Mouse (Mus musculus) hindbrain, embryonic 13.5 days (tissue): ENCODE measurements at regions not wholly inside any gene's neighbourhood (a gene's known extent, or its start where the extent isn't known, plus 50 kb on each side); places are given as distances from the start of the nearest gene placed in this dataset.

Experiments
- ATAC-seq: fragments of 200-750 bp; cut with Nextera tagmentation; 2 replicates; pipeline ENCODE4 v1.8.0; 2017; ENCODE audit warnings: moderate TSS enrichment; ENCODE audit not compliant: low FRiP score
- H3K27ac ChIP-seq: fragments of 300-500 bp; sonication (generic); 2 replicates; pipeline ENCODE4 v1.5.1; 2015; ENCODE audit warnings: inconsistent platforms, mild to moderate bottlenecking, moderate library complexity
- H3K27me3 ChIP-seq: fragments of 300-500 bp; sonication (generic); 2 replicates; pipeline ENCODE4 v1.6.1; 2015; ENCODE audit warnings: mild to moderate bottlenecking, inconsistent platforms
- H3K36me3 ChIP-seq: fragments of 300-500 bp; sonication (generic); 2 replicates; pipeline ENCODE4 v1.6.1; 2015; ENCODE audit warnings: mild to moderate bottlenecking, inconsistent platforms
- H3K4me1 ChIP-seq: fragments of 300-500 bp; sonication (generic); replicated peaks from 2 replicates; pipeline ENCODE4 v1.6.1; 2015; ENCODE audit warnings: inconsistent platforms
- H3K4me2 ChIP-seq: fragments of 300-500 bp; sonication (generic); 2 replicates; pipeline ENCODE4 v1.6.1; 2015; ENCODE audit warnings: inconsistent platforms, mild to moderate bottlenecking, moderate library complexity
- H3K4me3 ChIP-seq: fragments of 300-500 bp; sonication (generic); 2 replicates; pipeline ENCODE4 v1.5.1; 2015; ENCODE audit warnings: mild to moderate bottlenecking, inconsistent platforms
- H3K9ac ChIP-seq: fragments of 300-500 bp; sonication (generic); 2 replicates; pipeline ENCODE4 v1.6.1; 2015; ENCODE audit warnings: mild to moderate bottlenecking, inconsistent platforms
- H3K9me3 ChIP-seq: fragments of 300-500 bp; sonication (generic); 2 replicates; pipeline ENCODE4 v1.6.1; 2016; ENCODE audit warnings: inconsistent platforms
- WGBS: fragments of 180-500 bp; shearing (Covaris S2); methylation state at CpG from one replicate; pipeline ENCODE4 v1.1.7; 2015; 5-methylcytosine and 5-hydroxymethylcytosine counted together

DNA sequence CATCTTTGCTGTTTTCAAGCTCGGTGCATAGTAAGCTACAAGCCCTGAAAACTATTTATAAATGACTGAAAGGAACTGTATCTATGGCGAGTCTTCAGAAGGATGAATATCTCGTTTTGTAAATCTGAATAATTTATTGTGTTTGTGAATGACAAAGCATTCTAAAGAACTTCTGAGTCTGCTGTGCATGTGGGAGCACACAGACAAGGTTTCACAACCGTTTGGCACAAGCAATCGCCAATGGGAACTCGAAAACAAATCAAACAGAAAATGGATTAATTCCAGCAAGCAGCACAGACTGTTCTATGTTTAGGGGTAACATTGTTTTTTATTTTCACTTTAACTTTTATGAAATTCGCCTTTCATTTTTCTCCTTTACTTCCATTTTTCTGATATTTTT lies 486.0 kb downstream of the Tdrd3 start:
- Histone ChIP-seq H3K27ac (no peak overlapping the region), H3K36me3 (no peaks in the 10 kb centered on the region), H3K4me3 (no peak overlapping the region), H3K27me3 (no peaks in the 10 kb centered on the region), H3K9me3 (no peaks in the 10 kb centered on the region), H3K4me1 (no peaks in the 10 kb centered on the region), H3K4me2 (no peak overlapping the region), H3K9ac (no peak overlapping the region)
- no peak for ATAC-seq
- WGBS, result 85% methylated on average over 7 of the region's 7 CpGs
